Mouse (Mus musculus) spleen, postnatal 14 days (tissue): ENCODE measurements around the gene Umodl1.

ENCODE experiments used
- DNase-seq, 2 experiments: peaks; one replicate each; pipeline ENCODE4 v3.0.0; 2021 to 2022; ENCODE audit warnings: low spot score in 2 of 2

The Umodl1 gene

DNA sequence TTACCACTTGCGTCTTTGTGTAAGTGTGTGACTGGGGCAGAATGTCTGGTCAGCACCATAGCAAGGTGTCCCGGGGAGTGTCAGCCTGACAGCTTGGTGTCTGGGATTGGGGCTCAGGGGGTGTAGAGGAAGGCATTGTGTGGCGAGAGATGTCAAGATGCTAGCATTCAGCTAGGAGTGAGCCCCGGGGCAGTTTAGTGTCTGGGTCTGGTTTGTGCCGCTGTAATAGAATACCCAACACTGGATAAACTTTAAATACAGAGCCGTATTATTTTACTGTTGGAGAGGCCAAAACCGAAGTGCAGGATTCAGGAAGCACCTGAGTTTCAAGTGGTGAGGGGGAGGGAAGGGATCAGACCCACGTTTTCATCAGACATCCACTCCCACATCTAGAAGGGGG is 82.9 kb downstream of the Umodl1 start:
- DNase-seq = no peak

DNA sequence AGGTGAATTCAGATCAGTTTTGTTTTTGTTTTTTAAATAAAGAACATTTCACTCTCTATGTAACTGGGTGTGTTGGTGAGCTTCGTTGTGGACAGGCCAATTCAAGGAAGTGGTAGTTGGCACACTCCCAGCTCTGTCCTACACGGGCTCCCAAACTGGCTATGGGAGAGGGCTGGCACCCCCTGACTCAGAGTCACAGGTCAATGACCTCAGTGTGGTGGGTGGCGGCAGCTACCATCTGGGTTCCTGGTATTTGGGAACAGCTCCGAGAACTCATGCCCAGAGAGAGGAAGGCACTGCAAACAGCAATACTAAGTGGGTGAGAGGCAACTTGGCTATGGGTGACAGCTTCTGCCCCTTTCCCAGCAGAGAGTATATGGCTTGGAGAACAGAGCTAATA is 83.9 kb downstream of the Umodl1 start:
- no peak for DNase-seq

DNA sequence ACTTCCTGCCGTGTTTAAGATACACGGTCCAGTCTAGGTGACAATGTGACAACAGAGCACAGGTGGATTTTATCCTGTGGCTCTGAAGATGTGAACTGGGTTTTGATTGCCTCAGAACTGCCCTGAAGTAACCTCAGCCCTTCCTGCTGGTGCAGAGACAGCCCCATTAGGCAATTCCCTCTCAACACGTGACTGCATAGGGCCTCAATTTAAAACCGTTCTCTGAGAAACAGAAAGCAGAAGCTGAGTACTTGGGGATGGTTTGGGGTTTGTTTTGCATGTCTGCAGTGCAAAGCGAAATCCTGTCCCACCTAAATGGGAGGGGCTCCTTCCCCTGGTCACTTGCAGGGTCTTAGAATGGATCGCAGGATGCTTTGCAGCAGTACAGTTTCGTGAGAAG is 85.2 kb downstream of the Umodl1 start:
- peak in 1 of 2 experiments; percentile 45 for DNase-seq

DNA sequence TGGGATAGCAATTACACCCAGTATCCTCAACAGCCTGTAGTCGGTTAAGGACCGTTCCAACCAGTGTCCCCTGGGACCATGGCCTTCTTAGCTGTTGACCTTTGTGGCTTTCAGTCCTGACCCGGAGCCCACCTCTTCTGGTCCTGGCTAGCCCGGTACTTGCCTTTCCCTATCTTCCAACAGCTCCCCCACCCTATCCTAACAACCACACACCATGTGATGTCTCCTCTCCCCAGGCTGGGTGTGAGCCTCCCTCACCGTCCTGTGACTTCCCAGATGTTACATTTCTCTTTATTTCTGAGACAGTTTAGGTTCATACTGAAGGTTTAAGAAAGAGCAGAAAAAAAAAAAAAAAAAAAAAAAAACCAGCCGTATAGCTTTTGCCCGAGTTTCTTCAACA is 86.0 kb downstream of the Umodl1 start:
- no peak for DNase-seq

DNA sequence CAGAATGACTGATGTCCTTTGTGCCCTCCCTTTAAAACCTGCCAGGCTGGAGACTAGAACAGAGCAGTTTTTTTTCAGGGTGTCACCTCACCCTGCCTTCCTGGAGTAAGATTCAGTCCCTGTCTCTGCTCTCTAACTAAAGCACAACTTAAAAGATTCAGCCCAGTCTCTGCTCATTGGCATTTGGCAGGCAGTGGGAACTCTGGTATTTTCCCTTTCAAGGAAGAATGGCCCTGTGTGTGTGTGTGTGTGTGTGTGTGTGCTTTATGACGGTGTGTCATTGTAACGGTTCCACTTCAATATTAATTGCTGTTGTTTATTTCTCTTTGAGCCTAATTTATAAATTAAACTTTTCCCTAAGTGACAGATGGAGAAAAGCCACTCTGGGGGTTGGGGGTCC is 88.3 kb downstream of the Umodl1 start:
- DNase-seq = no peak

DNA sequence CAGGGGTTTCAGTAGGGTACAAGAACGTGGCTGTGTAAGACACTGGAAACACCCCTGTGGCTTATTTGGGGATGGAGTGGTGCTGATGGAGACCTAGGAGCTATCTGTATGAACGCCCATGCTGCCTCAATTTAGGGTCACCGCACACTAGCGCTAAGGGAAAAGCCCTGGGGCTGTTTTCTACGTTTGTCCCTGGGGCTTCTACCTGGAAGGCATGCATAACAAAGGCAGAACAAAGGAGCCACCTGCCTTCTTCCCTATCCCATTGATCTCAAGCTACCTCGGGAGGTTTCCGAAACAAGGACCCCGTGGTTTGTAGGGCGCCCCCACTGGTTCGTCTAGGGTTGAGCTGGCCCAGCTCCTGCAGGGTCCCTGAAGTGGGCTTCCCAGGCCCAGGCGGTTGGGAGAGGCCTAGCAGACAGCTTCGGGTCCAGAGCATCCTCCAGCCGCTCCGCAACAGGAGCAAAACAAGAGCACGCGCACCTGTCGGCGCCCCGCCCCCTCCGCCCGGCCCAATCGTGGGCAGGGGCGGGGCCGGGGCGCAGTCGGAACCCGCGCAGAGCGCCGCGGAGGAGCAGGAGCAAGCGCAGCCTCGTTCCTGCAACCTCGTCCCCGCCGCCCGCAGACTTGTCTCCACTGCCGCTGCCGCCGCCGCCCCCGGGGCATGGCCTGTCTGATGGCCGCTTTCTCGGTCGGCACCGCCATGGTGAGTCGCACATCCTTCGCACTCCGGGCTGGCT is 102.9 kb downstream of the Umodl1 start, which contains the start of gene Abcg1:
TSS of gene Abcg1 (plus strand) at position 525 of the 740 bp plus-strand sequence.
- DNase-seq = peak; percentile 47 to 66

DNA sequence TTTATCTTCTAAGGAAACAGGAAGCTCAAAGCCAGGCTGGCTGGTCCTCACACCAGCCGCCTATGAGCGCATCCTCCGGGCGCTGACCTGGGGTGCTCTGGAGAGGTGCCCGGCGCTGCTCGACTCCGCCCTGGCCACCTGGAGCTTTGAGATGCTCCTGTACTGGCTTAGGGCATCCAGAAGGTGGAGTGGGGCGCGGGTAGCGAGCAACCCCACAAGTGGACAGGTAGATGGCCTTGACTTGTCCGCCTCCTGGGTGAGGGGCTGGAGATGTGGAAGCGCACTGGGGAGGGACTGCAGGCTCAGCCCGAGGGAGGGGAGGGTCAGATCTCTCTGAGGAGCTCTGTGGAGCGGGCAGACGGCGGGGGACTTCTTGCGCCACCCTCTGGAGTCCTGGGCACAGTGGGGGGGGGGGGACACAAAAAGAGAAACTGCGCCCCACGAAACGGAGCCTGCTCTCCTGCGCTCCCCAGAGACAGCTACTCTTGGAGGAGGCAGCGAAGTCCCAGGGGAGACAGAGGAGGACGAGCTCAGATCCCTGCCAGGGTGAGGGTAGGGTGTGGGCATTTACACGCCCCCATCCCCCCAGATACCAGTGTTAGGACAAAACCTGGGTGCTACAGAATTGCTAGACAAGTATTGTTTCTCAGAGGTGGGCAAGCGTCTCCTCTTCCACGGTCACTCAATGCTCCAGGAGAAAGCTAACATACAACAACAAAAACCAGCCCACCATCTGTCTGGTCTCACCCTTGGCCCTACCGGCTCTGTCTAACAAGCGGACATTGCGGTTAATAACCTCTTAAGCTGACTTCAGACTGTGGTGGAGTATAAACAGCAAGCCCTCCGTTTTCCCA is 103.7 kb downstream of the Umodl1 start:
- DNase-seq = peak in 1 of 2 experiments; percentile 29

DNA sequence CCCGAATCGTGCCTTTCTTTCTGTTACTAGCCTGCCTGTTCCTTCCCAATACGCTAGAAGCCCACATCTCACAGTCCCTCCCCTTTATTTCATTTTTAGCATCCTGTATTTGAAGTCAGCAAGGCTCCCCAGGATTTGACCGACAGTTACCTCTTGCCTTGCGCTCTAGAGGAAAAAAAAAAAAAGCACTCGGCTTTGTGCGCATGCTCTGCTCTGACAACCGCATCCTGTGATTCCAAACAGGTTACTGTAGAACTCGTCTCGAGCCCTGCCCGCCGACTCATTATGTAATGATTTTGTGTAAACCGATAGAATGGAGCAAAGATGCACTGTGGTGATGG is 104.3 kb downstream of the Umodl1 start:
- peak; percentile 45 to 52 for DNase-seq

DNA sequence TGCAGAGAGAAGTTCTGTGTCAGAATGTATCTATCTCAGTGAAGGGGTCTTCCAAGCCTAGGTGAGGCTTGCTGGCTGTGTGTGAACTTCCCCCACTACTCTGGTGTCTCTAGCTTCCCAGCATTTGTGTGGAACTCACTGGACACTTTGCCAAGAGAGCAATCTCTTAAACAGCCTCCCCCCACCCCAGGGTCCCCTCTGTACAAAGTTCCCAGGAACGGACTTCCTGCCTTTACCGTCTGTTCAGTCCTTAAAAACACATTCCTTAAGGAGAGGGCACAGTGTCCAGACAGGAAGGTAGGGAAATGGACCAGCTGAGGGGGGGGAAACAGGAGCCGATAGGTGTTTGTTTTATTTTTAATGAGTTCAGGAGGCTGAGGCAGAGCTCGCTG is 105.8 kb downstream of the Umodl1 start:
- no peak for DNase-seq
